Mouse (Mus musculus): ENCODE measurements around the gene Snx1. TPM values are rescaled to one million over a fixed set of nuclear protein-coding genes. Genes with fewer than 3 reads are reported as not detected.

The Snx1 gene
- polyA plus RNA-seq, 1 experiment from 2014 or later, result 127 TPM

GRCm38 (mm10) chr9:66114341-66114740 is 12.0 kb downstream of the Snx1 start:
- H3K27me3 ChIP-seq, result no peaks in the 10 kb centered on the region
- no peak for ATAC-seq (ENCODE audit: insufficient number of reproducible peaks, low FRiP score, low TSS enrichment, low read depth)
- H3K9me3 ChIP-seq (replicated peaks), result no peaks in the 10 kb centered on the region
- no peak overlapping the region for H3K9ac ChIP-seq
- no peak overlapping the region for H3K4me2 ChIP-seq (replicated peaks)
- 0 out of 2 replicates have a peak, but pooled peaks cover 6% of the 10 kb centered on the region for H3K4me1 ChIP-seq
- 85% methylated on average over 3 of the region's 3 CpGs for WGBS
- H3K36me3 ChIP-seq, result peaks cover 16% of the 10 kb centered on the region; the same call in 1 of the 2 replicates
- no peak overlapping the region for H3K27ac ChIP-seq (replicated peaks)
- H3K4me3 ChIP-seq (replicated peaks), result no peak overlapping the region

GRCm38 (mm10) chr9:66110611-66111379 is 15.6 kb downstream of the Snx1 start:
- H3K9ac ChIP-seq, result no peak overlapping the region
- WGBS, result 45% methylated on average over 8 of the region's 8 CpGs
- no peak; the same call in 1 of the 2 replicates for ATAC-seq (ENCODE audit: insufficient number of reproducible peaks, low FRiP score, low TSS enrichment, low read depth)
- H3K27me3 ChIP-seq, result no peaks in the 10 kb centered on the region
- no peaks in the 10 kb centered on the region for H3K9me3 ChIP-seq (replicated peaks)
- H3K4me3 ChIP-seq (replicated peaks), result no peak overlapping the region
- H3K4me1 ChIP-seq, result 0 out of 2 replicates have a peak, but pooled peaks cover 6% of the 10 kb centered on the region
- H3K27ac ChIP-seq (replicated peaks), result no peak overlapping the region
- no peak overlapping the region for H3K4me2 ChIP-seq (replicated peaks)
- H3K36me3 ChIP-seq, result peaks cover 40% of the 10 kb centered on the region

- H3K27ac ChIP-seq (replicated peaks), result no peak overlapping the region
- H3K36me3 ChIP-seq, result peaks cover 42% of the 10 kb centered on the region
- no peak overlapping the region for H3K9ac ChIP-seq
- H3K9me3 ChIP-seq (replicated peaks), result no peaks in the 10 kb centered on the region
- 0 out of 2 replicates have a peak, but pooled peaks cover 6% of the 10 kb centered on the region for H3K4me1 ChIP-seq
- H3K4me2 ChIP-seq (replicated peaks), result no peak overlapping the region
- ATAC-seq (ENCODE audit: insufficient number of reproducible peaks, low FRiP score, low TSS enrichment, low read depth), result no peak
- WGBS, result 61% methylated on average over 8 of the region's 8 CpGs
- H3K4me3 ChIP-seq (replicated peaks), result no peak overlapping the region
- H3K27me3 ChIP-seq, result no peaks in the 10 kb centered on the region
These were observed 16.3 kb downstream of the Snx1 start for GRCm38 (mm10) chr9:66110126-66110525.

- no peak for ATAC-seq (ENCODE audit: insufficient number of reproducible peaks, low FRiP score, low TSS enrichment, low read depth)
- Histone ChIP-seq H3K9me3 (replicated peaks) (no peaks in the 10 kb centered on the region), H3K36me3 (peaks cover 45% of the 10 kb centered on the region), H3K4me3 (replicated peaks) (no peak overlapping the region), H3K4me2 (replicated peaks) (no peak overlapping the region), H3K27me3 (no peaks in the 10 kb centered on the region), H3K4me1 (0 out of 2 replicates have a peak, but pooled peaks cover 6% of the 10 kb centered on the region), H3K9ac (no peak overlapping the region), H3K27ac (replicated peaks) (no peak overlapping the region)
- 100% methylated on average over 1 of the region's 1 CpGs for WGBS
These were observed 16.8 kb downstream of the Snx1 start for GRCm38 (mm10) chr9:66109574-66109973.

- no peaks in the 10 kb centered on the region for H3K9me3 ChIP-seq (replicated peaks)
- no peak overlapping the region for H3K27ac ChIP-seq (replicated peaks)
- ATAC-seq (ENCODE audit: insufficient number of reproducible peaks, low FRiP score, low TSS enrichment, low read depth), result no peak
- H3K27me3 ChIP-seq, result no peaks in the 10 kb centered on the region
- H3K9ac ChIP-seq, result no peak overlapping the region
- H3K36me3 ChIP-seq, result peaks cover 74% of the 10 kb centered on the region
- H3K4me1 ChIP-seq, result no peaks in the 10 kb centered on the region
- no peak overlapping the region for H3K4me2 ChIP-seq (replicated peaks)
- H3K4me3 ChIP-seq (replicated peaks), result no peak overlapping the region
- WGBS, result 84% methylated on average over 8 of the region's 8 CpGs
These were observed 21.2 kb downstream of the Snx1 start for GRCm38 (mm10) chr9:66105168-66105567.

- no peak overlapping the region for H3K27ac ChIP-seq (replicated peaks)
- H3K36me3 ChIP-seq, result peaks cover 74% of the 10 kb centered on the region
- no peak overlapping the region for H3K4me2 ChIP-seq (replicated peaks)
- H3K4me3 ChIP-seq (replicated peaks), result no peak overlapping the region
- H3K27me3 ChIP-seq, result no peaks in the 10 kb centered on the region
- no peak for ATAC-seq (ENCODE audit: insufficient number of reproducible peaks, low FRiP score, low TSS enrichment, low read depth)
- H3K4me1 ChIP-seq, result no peaks in the 10 kb centered on the region
- 83% methylated on average over 4 of the region's 4 CpGs for WGBS
- no peaks in the 10 kb centered on the region for H3K9me3 ChIP-seq (replicated peaks)
- no peak overlapping the region for H3K9ac ChIP-seq
These were observed 21.8 kb downstream of the Snx1 start for GRCm38 (mm10) chr9:66104601-66105000.

GRCm38 (mm10) chr9:66102668-66103067 is 23.7 kb downstream of the Snx1 start:
- H3K4me1 ChIP-seq, result no peaks in the 10 kb centered on the region
- no peaks in the 10 kb centered on the region for H3K9me3 ChIP-seq (replicated peaks)
- H3K4me2 ChIP-seq (replicated peaks), result no peak overlapping the region
- H3K36me3 ChIP-seq, result peaks cover 80% of the 10 kb centered on the region
- no peak overlapping the region for H3K4me3 ChIP-seq (replicated peaks)
- 60% methylated on average over 6 of the region's 6 CpGs for WGBS
- H3K27me3 ChIP-seq, result no peaks in the 10 kb centered on the region
- ATAC-seq (ENCODE audit: insufficient number of reproducible peaks, low FRiP score, low TSS enrichment, low read depth), result no peak
- H3K9ac ChIP-seq, result no peak overlapping the region
- H3K27ac ChIP-seq (replicated peaks), result no peak overlapping the region

GRCm38 (mm10) chr9:66101577-66101976 is 24.8 kb downstream of the Snx1 start:
- no peak overlapping the region for H3K27ac ChIP-seq (replicated peaks)
- no peaks in the 10 kb centered on the region for H3K9me3 ChIP-seq (replicated peaks)
- H3K9ac ChIP-seq, result no peak overlapping the region
- WGBS, result 52% methylated on average over 8 of the region's 8 CpGs
- peaks cover 79% of the 10 kb centered on the region for H3K36me3 ChIP-seq
- no peaks in the 10 kb centered on the region for H3K4me1 ChIP-seq
- no peak; the same call in 1 of the 2 replicates for ATAC-seq (ENCODE audit: insufficient number of reproducible peaks, low FRiP score, low TSS enrichment, low read depth)
- no peak overlapping the region for H3K4me3 ChIP-seq (replicated peaks)
- no peak overlapping the region for H3K4me2 ChIP-seq (replicated peaks)
- no peaks in the 10 kb centered on the region for H3K27me3 ChIP-seq

- Histone ChIP-seq H3K36me3 (peaks cover 91% of the 10 kb centered on the region), H3K9me3 (replicated peaks) (no peaks in the 10 kb centered on the region), H3K27me3 (no peaks in the 10 kb centered on the region), H3K27ac (replicated peaks) (no peak overlapping the region), H3K4me3 (replicated peaks) (no peak overlapping the region), H3K4me1 (no peaks in the 10 kb centered on the region), H3K4me2 (replicated peaks) (no peak overlapping the region), H3K9ac (no peak overlapping the region)
- ATAC-seq (ENCODE audit: insufficient number of reproducible peaks, low FRiP score, low TSS enrichment, low read depth), result no peak
- WGBS, result 54% methylated on average over 2 of the region's 2 CpGs
These were observed 33.7 kb downstream of the Snx1 start for GRCm38 (mm10) chr9:66092664-66093063.

- no peak overlapping the region for H3K4me2 ChIP-seq (replicated peaks)
- H3K4me1 ChIP-seq, result no peaks in the 10 kb centered on the region
- 67% methylated on average over 6 of the region's 6 CpGs for WGBS
- no peak for ATAC-seq (ENCODE audit: insufficient number of reproducible peaks, low FRiP score, low TSS enrichment, low read depth)
- peaks cover 92% of the 10 kb centered on the region for H3K36me3 ChIP-seq
- 0 out of 2 replicates have a peak overlapping the region, but pooled peaks have one; percentile 17 for H3K27ac ChIP-seq (replicated peaks)
- no peaks in the 10 kb centered on the region for H3K27me3 ChIP-seq
- no peak overlapping the region for H3K4me3 ChIP-seq (replicated peaks)
- H3K9ac ChIP-seq, result no peak overlapping the region
- no peaks in the 10 kb centered on the region for H3K9me3 ChIP-seq (replicated peaks)
These were observed 34.8 kb downstream of the Snx1 start for GRCm38 (mm10) chr9:66091327-66092231.

GRCm38 (mm10) chr9:66090593-66091244 is 35.7 kb downstream of the Snx1 start:
- no peak overlapping the region for H3K4me2 ChIP-seq (replicated peaks)
- no peak overlapping the region for H3K4me3 ChIP-seq (replicated peaks)
- no peaks in the 10 kb centered on the region for H3K27me3 ChIP-seq
- H3K9me3 ChIP-seq (replicated peaks), result no peaks in the 10 kb centered on the region
- peaks cover 90% of the 10 kb centered on the region for H3K36me3 ChIP-seq
- H3K9ac ChIP-seq, result no peak overlapping the region
- H3K4me1 ChIP-seq, result no peaks in the 10 kb centered on the region
- 85% methylated on average over 13 of the region's 13 CpGs for WGBS
- no peak overlapping the region for H3K27ac ChIP-seq (replicated peaks)
- no peak for ATAC-seq (ENCODE audit: insufficient number of reproducible peaks, low FRiP score, low TSS enrichment, low read depth)

Measured in embryonic facial prominence, embryonic 15.5 days (tissue).